Mouse (Mus musculus) forebrain, embryonic 14.5 days (tissue): ENCODE measurements around the gene Kprp. TPM values are rescaled to one million over a fixed set of nuclear protein-coding genes. Genes with fewer than 3 reads are reported as not detected.
"Not testable (repeated sequence)": the region's sequence is repeated elsewhere in the genome, so short reads cannot be mapped to it uniquely, and the experiment has no call there.

Source experiments
- ATAC-seq: fragments of 200-750 bp; cut with Nextera tagmentation; 2 replicates; pipeline ENCODE4 v1.8.0; 2017; ENCODE audit warnings: mild to moderate bottlenecking, moderate library complexity
- DNase-seq: peaks from one replicate; pipeline ENCODE4 v3.0.0-alpha.2; 2015; ENCODE audit warnings: low spot score
- H3K27ac ChIP-seq: fragments of 300-500 bp; sonication (generic); 2 replicates; pipeline ENCODE4 v1.5.1; 2014; ENCODE audit warnings: low read depth, mild to moderate bottlenecking, control low read depth, low read length, moderate library complexity
- H3K27me3 ChIP-seq: fragments of 300-500 bp; sonication (generic); replicated peaks from 2 replicates; pipeline ENCODE4 v1.6.1; 2014; ENCODE audit warnings: low read length, control low read depth, mixed read lengths; ENCODE audit not compliant: control insufficient read depth, insufficient read depth
- H3K36me3 ChIP-seq: fragments of 300-500 bp; sonication (generic); 2 replicates; pipeline ENCODE4 v1.6.1; 2014; ENCODE audit warnings: low read length, control low read depth; ENCODE audit not compliant: control insufficient read depth, insufficient read depth
- H3K4me1 ChIP-seq: fragments of 300-500 bp; sonication (generic); 2 replicates; pipeline ENCODE4 v1.6.1; 2014; ENCODE audit warnings: antibody characterized with exemption, low read length, control low read depth; ENCODE audit not compliant: control insufficient read depth, insufficient read depth
- H3K4me2 ChIP-seq: fragments of 300-500 bp; sonication (generic); 2 replicates; pipeline ENCODE4 v1.6.1; 2014; ENCODE audit warnings: mild to moderate bottlenecking, control low read depth, low read length
- H3K4me3 ChIP-seq: fragments of 300-500 bp; sonication (generic); 2 replicates; pipeline ENCODE4 v1.5.1; 2014; ENCODE audit warnings: low read depth, low read length, control low read depth
- H3K9ac ChIP-seq: fragments of 300-500 bp; sonication (generic); 2 replicates; pipeline ENCODE4 v1.6.1; 2014; ENCODE audit warnings: mild to moderate bottlenecking, low read length, control low read depth, moderate library complexity
- H3K9me3 ChIP-seq: fragments of 300-500 bp; sonication (generic); replicated peaks from 2 replicates; pipeline ENCODE4 v1.6.1; 2016; ENCODE audit warnings: low read length, control low read depth, mixed read lengths; ENCODE audit not compliant: control insufficient read depth
- WGBS: fragments of 180-500 bp; shearing (Covaris S2); extraction: QIAGEN DNeasy Blood & Tissue Kit; methylation state at CpG from one replicate; pipeline ENCODE4 v1.1.7; 2014; 5-methylcytosine and 5-hydroxymethylcytosine counted together
- polyA plus RNA-seq: library from polyadenylated mRNA; unstranded; fragments of >200 nt; fragmentation: Nextera tagmentation; extraction: Ambion mirVana; gene quantifications from 2 replicates; pipeline ENCODE4 v1.2.1, GENCODE M21; 2014

Gene Kprp
- not detected in 2 replicates for polyA plus RNA-seq

- ATAC-seq (no peak), DNase-seq (no peak)
- Histone ChIP-seq H3K27me3 (no peaks in the 10 kb centered on the region), H3K4me1 (no peaks in the 10 kb centered on the region), H3K9me3 (no peaks in the 10 kb centered on the region), H3K4me2 (no peak within 1 kb of the TSS), H3K27ac (no peak within 1 kb of the TSS), H3K4me3 (no peak within 1 kb of the TSS), H3K9ac (no peak within 1 kb of the TSS), H3K36me3 (no peaks in the 10 kb centered on the region)
- WGBS, result 44% methylated on average over 1 of the region's 1 CpGs
These were observed at the start of gene Kprp for GRCm38 (mm10) chr3:92827108-92827507. Gene Kprp (minus strand): TSS chr3:92827247.

DNA sequence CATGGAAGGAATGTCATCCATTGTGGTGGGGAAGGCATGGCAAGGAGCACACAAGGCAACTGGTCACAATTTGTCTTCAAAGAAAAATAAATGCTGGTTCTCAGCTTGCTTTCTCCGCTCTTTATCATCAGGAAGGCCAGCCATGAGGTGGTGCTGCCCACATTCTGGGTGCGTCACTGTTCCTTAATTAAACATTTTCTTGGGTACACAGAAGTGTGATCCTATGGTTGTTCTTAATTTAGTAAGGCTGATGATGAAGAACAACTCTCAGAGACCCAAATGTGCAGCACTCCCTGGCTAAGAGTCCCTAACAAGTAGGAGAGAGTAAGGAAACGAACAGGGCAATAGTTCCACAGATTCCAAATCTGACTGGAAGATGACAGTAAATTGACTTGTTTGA, 47.1 kb upstream of the Kprp start:
- Histone ChIP-seq H3K4me2 (no peak overlapping the region), H3K9ac (no peak overlapping the region), H3K27me3 (no peaks in the 10 kb centered on the region), H3K4me1 (no peaks in the 10 kb centered on the region), H3K27ac (no peak overlapping the region), H3K36me3 (no peaks in the 10 kb centered on the region), H3K4me3 (no peak overlapping the region), H3K9me3 (no peaks in the 10 kb centered on the region)
- no peak for ATAC-seq
- DNase-seq, result no peak
- 92% methylated on average over 3 of the region's 3 CpGs for WGBS

- Histone ChIP-seq H3K4me2 (no peak within 1 kb of the TSS), H3K4me3 (no peak within 1 kb of the TSS), H3K9ac (no peak within 1 kb of the TSS), H3K4me1 (no peaks in the 10 kb centered on the region), H3K9me3 (no peaks in the 10 kb centered on the region), H3K27ac (no peak within 1 kb of the TSS), H3K27me3 (no peaks in the 10 kb centered on the region), H3K36me3 (no peaks in the 10 kb centered on the region)
- no peak for ATAC-seq
- WGBS, result 85% methylated on average over 4 of the region's 4 CpGs
- DNase-seq, result no peak
These were observed 43.1 kb upstream of the Kprp start, which contains the start of gene 2310050C09Rik for GRCm38 (mm10) chr3:92870116-92870515. Gene 2310050C09Rik (minus strand): TSS chr3:92870216.

DNA sequence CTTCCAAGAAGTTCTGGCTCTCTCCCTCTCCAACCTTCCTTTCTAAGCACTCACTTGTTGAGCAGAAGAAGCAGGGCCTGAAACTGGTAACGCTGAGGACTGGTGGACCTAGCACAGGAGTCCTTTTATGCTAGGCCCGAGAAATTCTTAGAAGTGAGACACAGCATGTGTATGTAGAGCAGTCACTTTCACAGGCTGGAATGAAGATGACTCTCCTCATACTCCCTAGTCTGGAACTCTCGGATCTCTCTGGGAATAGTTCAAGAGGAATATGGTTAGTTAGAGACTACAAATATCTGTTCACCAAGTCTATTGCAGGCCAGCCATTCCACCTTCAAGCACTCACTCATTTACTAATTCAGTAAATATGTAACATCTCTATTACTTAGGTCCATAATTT, 24.1 kb upstream of the Kprp start, which contains the start of gene Lce1l:
Gene Lce1l (minus strand): TSS at position 101 of the 400 bp plus-strand sequence.
- no peaks in the 10 kb centered on the region for H3K9me3 ChIP-seq
- H3K4me1 ChIP-seq, result no peaks in the 10 kb centered on the region

GRCm38 (mm10) chr3:92825808-92826207, 1.2 kb downstream of the Kprp start:
- no peak overlapping the region for H3K4me3 ChIP-seq
- H3K4me1 ChIP-seq, result no peaks in the 10 kb centered on the region
- no peak overlapping the region for H3K9ac ChIP-seq
- 43% methylated on average over 1 of the region's 1 CpGs for WGBS
- no peaks in the 10 kb centered on the region for H3K27me3 ChIP-seq
- no peaks in the 10 kb centered on the region for H3K36me3 ChIP-seq
- no peak overlapping the region for H3K4me2 ChIP-seq
- no peak for DNase-seq
- H3K9me3 ChIP-seq, result no peaks in the 10 kb centered on the region
- ATAC-seq, result no peak
- H3K27ac ChIP-seq, result no peak overlapping the region

More for the DNA sequence above, 24.1 kb upstream of the Kprp start, which contains the start of gene Lce1l:
- no peak for DNase-seq
- WGBS, result 88% methylated on average over 3 of the region's 3 CpGs
- Histone ChIP-seq H3K4me2 (no peak within 1 kb of the TSS), H3K27me3 (no peaks in the 10 kb centered on the region), H3K4me3 (no peak within 1 kb of the TSS), H3K9ac (no peak within 1 kb of the TSS), H3K27ac (no peak within 1 kb of the TSS), H3K36me3 (no peaks in the 10 kb centered on the region)
- ATAC-seq, result no peak

DNA sequence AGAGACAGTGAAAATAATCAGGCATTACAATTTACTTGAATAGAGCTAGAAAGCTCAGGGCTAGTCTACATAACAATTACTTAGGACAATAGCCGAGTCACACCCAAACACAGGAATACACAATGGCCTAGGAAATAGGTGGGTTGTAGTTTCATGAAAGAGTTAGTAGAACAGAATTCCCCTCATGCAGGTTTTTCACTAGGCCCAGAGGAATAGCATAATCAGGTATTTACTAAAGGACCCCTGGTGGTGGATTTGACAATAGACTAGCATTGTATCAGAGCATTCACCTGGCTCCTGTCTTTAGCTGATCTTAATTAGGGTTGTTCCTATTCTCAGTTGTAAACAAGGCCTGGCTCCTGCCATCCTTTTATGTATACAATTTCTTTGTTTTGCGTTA, 11.0 kb downstream of the Kprp start:
- H3K9ac ChIP-seq, ATAC-seq, H3K4me1 ChIP-seq, H3K27ac ChIP-seq, H3K4me2 ChIP-seq, H3K36me3 ChIP-seq, DNase-seq, H3K27me3 ChIP-seq, H3K9me3 ChIP-seq, H3K4me3 ChIP-seq: not testable (repeated sequence)
- WGBS, result 82% methylated on average over 2 of the region's 2 CpGs

DNA sequence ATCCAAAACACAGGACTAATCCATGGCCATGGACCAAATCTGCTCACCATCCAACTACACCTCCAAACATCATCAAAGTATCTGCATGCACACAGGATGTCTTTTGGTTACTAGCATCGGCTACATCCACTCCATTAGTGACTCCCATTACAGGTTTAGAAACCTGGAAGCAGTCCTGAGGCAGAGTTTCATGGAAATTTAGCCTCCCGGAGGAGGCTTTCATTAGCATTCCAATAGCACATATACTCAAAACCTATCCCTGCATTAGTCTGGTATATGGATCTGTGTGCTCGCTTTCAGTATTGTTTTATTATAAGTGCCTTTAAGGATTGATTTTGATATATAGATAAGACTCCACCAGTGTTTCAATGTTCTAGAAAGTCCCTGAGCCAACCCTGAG, 11.5 kb downstream of the Kprp start:
- H3K27me3 ChIP-seq, result no peaks in the 10 kb centered on the region
- H3K4me2 ChIP-seq, result no peak overlapping the region
- no peak overlapping the region for H3K9ac ChIP-seq
- H3K4me3 ChIP-seq, result no peak overlapping the region
- H3K4me1 ChIP-seq, result no peaks in the 10 kb centered on the region
- ATAC-seq, result no peak
- H3K27ac ChIP-seq, result no peak overlapping the region
- H3K36me3 ChIP-seq, result no peaks in the 10 kb centered on the region
- H3K9me3 ChIP-seq, result no peaks in the 10 kb centered on the region
- WGBS, result 87% methylated on average over 3 of the region's 3 CpGs
- DNase-seq, result no peak

DNA sequence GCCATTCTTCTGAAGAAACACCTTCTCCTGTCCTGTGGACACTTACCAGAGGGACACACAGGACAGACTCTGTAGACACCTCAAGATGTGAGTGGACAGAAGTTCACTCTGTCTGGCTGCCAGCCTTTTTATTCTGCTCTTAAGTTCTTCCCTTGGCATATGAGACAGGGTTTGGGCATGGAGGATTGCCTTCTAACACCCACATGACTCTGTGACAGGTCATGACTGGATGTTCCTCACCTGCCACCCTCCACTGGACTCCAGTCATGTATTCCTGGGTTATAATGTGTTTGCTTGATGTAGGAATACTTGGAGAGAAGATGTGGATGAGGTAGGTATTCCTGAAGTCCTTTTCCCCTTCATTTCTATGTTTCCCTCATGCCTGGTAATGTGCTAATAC, 19.3 kb downstream of the Kprp start, which contains the start of gene Lce1k:
Gene Lce1k (minus strand): TSS at position 101 of the 400 bp plus-strand sequence.
- Histone ChIP-seq H3K4me2 (no peak within 1 kb of the TSS), H3K27ac (no peak within 1 kb of the TSS), H3K36me3 (no peaks in the 10 kb centered on the region), H3K4me3 (no peak within 1 kb of the TSS), H3K27me3 (no peaks in the 10 kb centered on the region), H3K9ac (no peak within 1 kb of the TSS), H3K9me3 (no peaks in the 10 kb centered on the region), H3K4me1 (no peaks in the 10 kb centered on the region)
- no peak for ATAC-seq
- no peak for DNase-seq

DNA sequence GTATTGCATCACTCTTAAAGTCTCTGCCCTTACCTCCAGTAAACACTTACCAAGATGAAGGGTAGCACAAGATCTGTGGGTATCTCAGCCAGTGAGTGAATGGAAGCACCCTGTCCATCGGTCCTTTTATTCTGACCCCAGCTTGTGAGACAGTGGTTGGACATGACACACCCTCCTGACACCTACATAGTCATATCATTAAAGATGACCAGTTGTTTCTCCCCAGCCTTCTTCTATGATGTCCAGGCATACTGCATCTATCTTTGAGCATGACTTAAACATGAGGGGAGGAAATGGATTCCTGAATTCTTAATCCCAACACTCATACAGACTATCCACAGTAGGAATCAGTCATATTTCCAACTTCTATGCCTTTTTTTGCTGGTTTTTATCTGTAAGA, 36.6 kb downstream of the Kprp start, which contains the start of gene Lce1j:
Gene Lce1j (minus strand): TSS at position 101 of the 400 bp plus-strand sequence.
- no peaks in the 10 kb centered on the region for H3K36me3 ChIP-seq
- H3K4me3 ChIP-seq, result no peak within 1 kb of the TSS

More for the DNA sequence above, 36.6 kb downstream of the Kprp start, which contains the start of gene Lce1j:
- DNase-seq (no peak), ATAC-seq (no peak)
- Histone ChIP-seq H3K27me3 (no peaks in the 10 kb centered on the region), H3K4me1 (no peaks in the 10 kb centered on the region), H3K9ac (no peak within 1 kb of the TSS), H3K27ac (no peak within 1 kb of the TSS), H3K4me2 (no peak within 1 kb of the TSS), H3K9me3 (no peaks in the 10 kb centered on the region)
- 96% methylated on average over 1 of the region's 1 CpGs for WGBS
